Mouse (Mus musculus) brain, embryonic 14.5 days (tissue): ENCODE results near the gene Cox6a2. TPM values are rescaled to one million over a fixed set of nuclear protein-coding genes. Genes with fewer than 3 reads are reported as not detected.

Experiments
- DNase-seq: peaks from one replicate; pipeline ENCODE4 v3.0.0-alpha.2; 2011; ENCODE audit warnings: low read depth
- CTCF ChIP-seq: fragments of 200-500 bp; IDR thresholded peaks from 2 replicates; pipeline ENCODE4 v1.5.1; 2012; ENCODE audit warnings: inconsistent platforms, mild to moderate bottlenecking, moderate library complexity, borderline replicate concordance; ENCODE audit not compliant: insufficient read depth, insufficient read length; ENCODE audit errors: extremely low read depth
- POLR2A ChIP-seq: fragments of 200-500 bp; IDR thresholded peaks from 2 replicates; pipeline ENCODE4 v1.6.1; 2012; ENCODE audit warnings: mild to moderate bottlenecking, inconsistent platforms, borderline replicate concordance; ENCODE audit not compliant: poor library complexity, insufficient read depth, insufficient read length, severe bottlenecking; ENCODE audit errors: extremely low read depth
- polyA plus RNA-seq: library from polyadenylated mRNA; depleted of rRNA; stranded (reverse); fragments of >200 nt; gene quantifications from 2 replicates; pipeline ENCODE4 v1.2.3, GENCODE M21; 2012

Gene Cox6a2
- polyA plus RNA-seq, 1 experiment = 0.68 TPM

GRCm38 (mm10) chr7:128244410-128245025 is 38.3 kb upstream of the Cox6a2 start:
- DNase-seq = no peak
- TF ChIP-seq POLR2A (no peak), CTCF (no peak)

DNA sequence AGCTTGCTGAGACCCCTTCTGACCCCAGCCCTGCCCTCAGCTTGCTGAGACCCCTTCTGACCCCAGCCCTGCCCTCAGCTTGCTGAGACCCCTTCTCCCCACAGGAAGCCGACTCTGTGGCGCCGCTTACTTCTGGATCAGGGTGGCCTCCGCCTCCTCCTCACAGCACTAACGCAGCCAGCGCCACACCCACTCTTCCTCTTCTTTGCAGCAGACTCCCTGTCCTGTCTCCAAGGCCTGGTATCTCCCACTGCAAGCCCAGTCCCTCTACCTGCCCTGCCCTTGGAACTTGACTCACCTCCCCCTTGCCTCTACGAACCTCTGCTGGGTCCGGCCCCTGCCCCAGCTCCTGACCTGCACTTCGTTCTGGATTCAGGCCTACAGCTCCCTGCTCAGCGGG is 37.7 kb upstream of the Cox6a2 start:
- TF ChIP-seq POLR2A = no peak
- no peak for DNase-seq

GRCm38 (mm10) chr7:128242331-128242730 is 36.1 kb upstream of the Cox6a2 start:
- no peak for DNase-seq

DNA sequence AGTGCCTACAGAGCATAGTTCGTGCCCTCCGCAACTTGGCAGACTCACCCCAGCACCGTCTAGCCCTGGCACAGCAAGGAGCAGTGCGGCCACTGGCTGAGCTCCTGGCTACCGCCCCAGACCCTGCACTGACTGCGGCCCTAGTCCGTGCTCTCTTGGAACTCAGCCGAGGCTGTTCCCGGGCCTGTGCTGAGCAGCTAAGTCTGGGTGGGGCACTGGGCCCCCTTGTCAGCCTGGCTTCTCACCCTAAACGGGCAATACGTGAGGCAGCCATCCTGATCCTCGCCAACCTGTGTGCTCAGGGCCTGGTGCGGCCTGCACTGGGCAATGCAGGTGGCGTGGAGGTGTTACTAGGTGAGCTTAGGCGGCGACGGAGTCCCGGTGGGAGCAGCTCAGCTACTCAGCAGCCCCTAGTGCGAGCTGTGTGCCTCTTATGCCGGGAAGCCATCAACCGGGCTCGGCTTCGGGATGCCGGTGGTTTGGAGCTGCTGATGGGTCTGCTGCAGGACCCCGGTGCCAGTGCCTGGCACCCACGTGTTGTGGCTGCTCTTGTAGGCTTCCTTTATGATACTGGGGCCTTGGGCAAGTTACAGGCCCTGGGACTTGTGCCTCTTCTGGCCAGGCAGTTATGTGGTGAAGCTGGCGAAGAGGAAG is 34.1 kb upstream of the Cox6a2 start:
- no peak for TF ChIP-seq CTCF
- no peak for DNase-seq

More at GRCm38 (mm10) chr7:128242331-128242730, 36.1 kb upstream of the Cox6a2 start:
- TF ChIP-seq CTCF = no peak
- TF ChIP-seq POLR2A = no peak

DNA sequence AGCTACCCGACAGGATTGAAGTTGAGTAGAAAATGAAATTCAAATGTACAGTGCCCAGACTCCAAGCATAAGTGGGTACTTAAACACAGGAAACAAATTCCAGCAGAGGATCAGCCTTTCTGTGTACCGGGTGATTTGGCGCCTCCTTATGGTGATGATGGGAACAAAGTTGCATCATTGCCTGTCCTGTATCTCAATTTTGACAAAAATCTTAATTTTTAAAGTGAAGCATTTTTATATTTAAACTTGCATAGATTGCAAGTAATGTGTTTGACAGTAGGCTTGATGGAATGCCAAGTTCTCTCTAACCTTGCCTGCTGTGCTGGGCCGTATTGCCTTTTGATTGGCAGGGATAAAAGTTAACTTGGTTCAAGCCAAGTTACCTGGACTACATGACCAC is 32.8 kb upstream of the Cox6a2 start:
- TF ChIP-seq POLR2A = no peak
- TF ChIP-seq CTCF = peak; percentile 35; the same call in 1 of the 2 replicates
- peak; percentile 50 for DNase-seq

DNA sequence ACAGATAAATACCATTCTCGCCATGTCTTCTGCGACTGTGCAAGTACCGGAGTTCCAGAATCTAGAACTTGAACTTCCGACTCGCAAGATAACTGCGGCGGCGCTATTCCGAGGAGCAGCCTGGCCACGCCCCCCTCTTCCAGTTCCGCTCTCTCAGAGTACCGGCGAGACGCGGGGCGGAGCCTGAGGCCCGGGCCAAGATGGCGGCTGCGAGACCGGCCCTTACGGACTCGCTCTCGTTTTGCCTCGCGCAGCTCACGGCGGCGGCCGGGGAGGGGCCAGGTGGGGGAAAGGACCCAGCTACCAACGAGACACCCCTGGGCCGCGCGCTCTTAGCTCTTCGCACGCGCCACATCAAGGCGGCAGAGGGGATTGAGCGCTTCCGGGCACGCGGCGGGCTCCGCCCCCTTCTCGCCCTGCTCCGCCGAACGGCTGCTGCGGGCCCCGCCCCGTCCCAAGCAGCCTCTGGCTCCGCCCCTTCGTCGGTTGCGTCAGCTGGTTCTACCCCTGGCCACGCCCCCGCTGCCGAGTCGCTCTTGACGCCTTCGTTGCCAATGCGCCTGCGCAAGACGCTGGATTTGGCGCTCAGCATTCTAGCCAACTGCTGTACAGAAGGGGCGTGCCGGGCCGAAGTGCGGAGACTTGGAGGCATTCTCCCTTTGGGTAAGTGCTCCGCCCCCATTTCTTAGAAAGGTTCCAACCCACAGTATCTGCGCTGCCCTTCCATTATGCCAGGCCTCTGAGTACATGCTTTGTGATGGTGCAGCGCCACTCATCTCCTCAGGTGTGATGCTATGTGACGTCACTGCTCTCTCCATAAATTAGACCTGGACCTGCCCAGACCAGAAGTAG is 32.0 kb upstream of the Cox6a2 start, which contains the start of gene 9130023H24Rik:
Gene 9130023H24Rik (minus strand): TSS at position 105 of the 852 bp plus-strand sequence.
- TF ChIP-seq POLR2A (peak; percentile 78), CTCF (0 out of 2 replicates have a peak, but pooled peaks have one; percentile 16)
- peak; percentile 99 for DNase-seq

DNA sequence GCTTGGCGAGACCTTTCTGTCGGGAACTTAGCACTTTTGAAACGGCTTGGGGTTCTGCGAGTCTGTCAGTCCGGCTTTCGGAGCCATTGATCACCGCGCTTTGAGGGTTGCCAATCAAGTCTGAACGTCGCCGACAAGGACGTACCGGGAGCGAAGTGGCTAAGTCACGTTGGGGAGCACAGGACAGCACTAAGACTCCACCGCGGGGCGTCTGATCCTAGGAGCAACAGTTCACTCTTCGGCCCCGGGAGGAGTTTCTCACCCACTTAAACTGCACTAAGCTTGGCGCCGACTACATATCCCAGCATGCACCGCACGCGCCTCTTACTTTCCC is 31.4 kb upstream of the Cox6a2 start:
- no peak for DNase-seq
- TF ChIP-seq POLR2A (no peak), CTCF (no peak)

GRCm38 (mm10) chr7:128236856-128237592 is 30.8 kb upstream of the Cox6a2 start, which contains the start of gene Armc5:
Gene Armc5, plus strand, starts transcription at chr7:128237342.
- peak; percentile 80 for TF ChIP-seq CTCF
- no peak for TF ChIP-seq POLR2A
- peak; percentile 83 for DNase-seq

DNA sequence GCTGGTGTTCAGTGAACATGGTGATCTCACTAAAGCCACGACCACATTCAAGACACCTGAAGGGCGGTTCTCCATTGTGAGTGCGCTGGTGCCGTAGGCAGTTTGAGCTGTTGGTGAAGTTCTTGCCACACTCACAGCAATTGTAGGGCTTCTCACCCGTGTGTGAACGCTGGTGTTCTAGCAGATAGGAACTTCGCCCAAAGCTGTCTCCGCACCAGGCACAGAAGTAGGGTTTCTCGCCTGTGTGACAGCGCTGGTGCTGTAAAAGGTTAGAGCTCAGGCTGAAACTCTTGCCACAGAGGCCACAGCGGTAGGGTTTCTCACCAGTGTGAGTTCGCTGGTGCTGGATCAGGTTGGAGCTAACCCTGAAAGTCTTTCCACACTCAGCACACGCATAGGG is 30.2 kb upstream of the Cox6a2 start:
- TF ChIP-seq POLR2A (no peak), CTCF (no peak)
- DNase-seq = no peak

GRCm38 (mm10) chr7:128235481-128235880 is 29.3 kb upstream of the Cox6a2 start:
- TF ChIP-seq POLR2A (no peak), CTCF (no peak)

DNA sequence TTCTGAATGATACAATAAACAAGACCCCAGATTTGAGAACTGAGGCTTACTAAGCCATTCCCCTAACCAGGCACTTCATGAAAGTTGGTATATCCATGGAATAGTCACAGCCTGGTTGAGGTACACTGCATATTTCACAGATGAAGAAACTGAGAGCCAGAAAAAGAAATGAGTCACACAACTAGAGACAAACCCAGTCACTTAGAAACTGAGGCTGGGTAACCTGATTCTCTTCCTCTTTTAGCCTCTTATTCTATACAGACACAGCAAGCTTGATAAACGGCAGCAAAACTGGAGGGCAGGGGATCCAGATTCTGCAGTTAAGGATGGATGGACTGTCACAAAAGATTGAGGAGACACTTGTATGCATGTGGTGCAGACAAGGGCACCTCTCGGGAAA is 28.6 kb upstream of the Cox6a2 start:
- no peak for DNase-seq
- TF ChIP-seq CTCF (no peak), POLR2A (no peak)

More at GRCm38 (mm10) chr7:128235481-128235880, 29.3 kb upstream of the Cox6a2 start:
- DNase-seq = no peak

DNA sequence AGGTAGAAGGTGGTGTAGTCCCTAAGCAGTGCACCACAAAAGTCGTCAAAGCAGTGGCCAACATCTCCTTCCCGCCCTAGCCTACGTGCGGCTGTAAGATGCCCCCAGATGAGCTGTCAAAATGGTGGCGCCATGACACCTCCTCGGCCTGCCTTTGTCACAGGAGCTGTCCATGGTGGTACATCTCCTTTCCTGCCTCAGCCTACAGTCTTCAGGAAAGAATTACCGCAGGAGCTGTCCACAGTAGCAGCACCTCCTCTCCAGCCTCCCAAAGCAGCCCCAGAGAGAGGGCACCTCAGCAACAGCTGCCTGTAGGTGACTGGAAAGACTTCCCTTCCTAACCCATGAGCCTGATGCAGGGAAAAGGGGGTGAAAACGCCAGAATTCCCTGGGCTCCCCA is 25.6 kb upstream of the Cox6a2 start:
- no peak for DNase-seq
- TF ChIP-seq CTCF = no peak
- TF ChIP-seq POLR2A = no peak
